Mouse (Mus musculus) heart, adult 18-20 months (tissue): Measurements from ENCODE around the gene Wars2. TPM values are rescaled to one million over a fixed set of nuclear protein-coding genes. Genes with fewer than 3 reads are reported as not detected.

ENCODE experiments used
- DNase-seq, 2 experiments: peaks; one replicate each; pipeline ENCODE4 v3.0.0; 2021 to 2022; ENCODE audit warnings: mixed read lengths in 1 of 2
- total RNA-seq, 2 experiments: library from RNA; stranded (reverse); gene quantifications; 2 replicates each; pipeline ENCODE4 v1.2.3; 2021

Gene Wars2
- total RNA-seq, 2 experiments from 2014 or later, result 7.4 to 8.3 TPM

- DNase-seq, result no peak
These were observed 47.2 kb downstream of the Wars2 start for GRCm38 (mm10) chr3:99188097-99188496.

GRCm38 (mm10) chr3:99193576-99193975 is 52.7 kb downstream of the Wars2 start:
- no peak for DNase-seq

GRCm38 (mm10) chr3:99203331-99203730 is 62.5 kb downstream of the Wars2 start:
- no peak for DNase-seq

GRCm38 (mm10) chr3:99208416-99208815 is 67.5 kb downstream of the Wars2 start:
- DNase-seq, result no peak

GRCm38 (mm10) chr3:99211105-99211698 is 70.3 kb downstream of the Wars2 start:
- no peak for DNase-seq

GRCm38 (mm10) chr3:99227807-99228206 is 86.9 kb downstream of the Wars2 start:
- no peak for DNase-seq

- peak in 1 of 2 experiments; percentile 82 for DNase-seq
These were observed 92.8 kb downstream of the Wars2 start for GRCm38 (mm10) chr3:99233393-99234318.

- DNase-seq, result no peak
These were observed 93.5 kb downstream of the Wars2 start for GRCm38 (mm10) chr3:99234319-99234869.

- DNase-seq, result no peak
These were observed 94.4 kb downstream of the Wars2 start for GRCm38 (mm10) chr3:99235116-99235803.

- DNase-seq, result no peak
These were observed 95.2 kb downstream of the Wars2 start for GRCm38 (mm10) chr3:99235804-99236755.

GRCm38 (mm10) chr3:99238691-99239090 is 97.8 kb downstream of the Wars2 start:
- DNase-seq, result no peak

GRCm38 (mm10) chr3:99239301-99240045 is 98.6 kb downstream of the Wars2 start:
- DNase-seq, result no peak

- no peak for DNase-seq
These were observed 99.4 kb downstream of the Wars2 start, which contains the start of gene Tbx15 for GRCm38 (mm10) chr3:99240213-99240720. Tbx15 (plus strand) TSS chr3:99240381.

GRCm38 (mm10) chr3:99240811-99241738 is 100.2 kb downstream of the Wars2 start:
- DNase-seq, result peak in 1 of 2 experiments; percentile 38

- DNase-seq, result no peak
These were observed 101.6 kb downstream of the Wars2 start for GRCm38 (mm10) chr3:99242481-99242880.

- no peak for DNase-seq
These were observed 104.5 kb downstream of the Wars2 start for GRCm38 (mm10) chr3:99245341-99245740.

GRCm38 (mm10) chr3:99246629-99247028 is 105.8 kb downstream of the Wars2 start:
- no peak for DNase-seq

GRCm38 (mm10) chr3:99247586-99247985 is 106.7 kb downstream of the Wars2 start:
- no peak for DNase-seq
